Mouse (Mus musculus) cerebellum, adult 8-10 months (tissue): Measurements from ENCODE around the gene Spsb1.

Experiments
- DNase-seq: peaks from one replicate; pipeline ENCODE4 v3.0.0; 2022

Spsb1 gene

GRCm38 (mm10) chr4:149949691-149950090 lies 5.2 kb downstream of the Spsb1 start:
- no peak for DNase-seq

- no peak for DNase-seq
These were observed 6.7 kb downstream of the Spsb1 start for GRCm38 (mm10) chr4:149948119-149948518.

GRCm38 (mm10) chr4:149947396-149947795 lies 7.4 kb downstream of the Spsb1 start:
- no peak for DNase-seq

GRCm38 (mm10) chr4:149945194-149945593 lies 9.6 kb downstream of the Spsb1 start:
- no peak for DNase-seq

GRCm38 (mm10) chr4:149944214-149944613 lies 10.6 kb downstream of the Spsb1 start:
- DNase-seq: no peak

- DNase-seq: peak; percentile 30
These were observed 11.8 kb downstream of the Spsb1 start for GRCm38 (mm10) chr4:149942831-149943741.

GRCm38 (mm10) chr4:149941067-149941755 lies 13.6 kb downstream of the Spsb1 start:
- DNase-seq: no peak

GRCm38 (mm10) chr4:149938701-149939100 lies 16.1 kb downstream of the Spsb1 start:
- DNase-seq: no peak

GRCm38 (mm10) chr4:149936921-149937320 lies 17.9 kb downstream of the Spsb1 start:
- DNase-seq: no peak

GRCm38 (mm10) chr4:149935470-149935869 lies 19.4 kb downstream of the Spsb1 start:
- DNase-seq: no peak

- DNase-seq: no peak
These were observed 21.2 kb downstream of the Spsb1 start for GRCm38 (mm10) chr4:149933519-149934245.

GRCm38 (mm10) chr4:149933025-149933424 lies 21.8 kb downstream of the Spsb1 start:
- DNase-seq: no peak

GRCm38 (mm10) chr4:149932108-149932815 lies 22.6 kb downstream of the Spsb1 start:
- no peak for DNase-seq

GRCm38 (mm10) chr4:149930755-149931154 lies 24.1 kb downstream of the Spsb1 start:
- no peak for DNase-seq

GRCm38 (mm10) chr4:149923014-149923413 lies 31.8 kb downstream of the Spsb1 start:
- no peak for DNase-seq

- no peak for DNase-seq
These were observed 32.6 kb downstream of the Spsb1 start for GRCm38 (mm10) chr4:149922121-149922718.

- DNase-seq: no peak
These were observed 34.0 kb downstream of the Spsb1 start for GRCm38 (mm10) chr4:149920886-149921285.

- DNase-seq: no peak
These were observed 36.3 kb downstream of the Spsb1 start for GRCm38 (mm10) chr4:149918455-149919070.

- no peak for DNase-seq
These were observed 38.0 kb downstream of the Spsb1 start for GRCm38 (mm10) chr4:149916831-149917230.

GRCm38 (mm10) chr4:149913709-149914370 lies 41.0 kb downstream of the Spsb1 start:
- DNase-seq: no peak

- DNase-seq: no peak
These were observed 42.4 kb downstream of the Spsb1 start for GRCm38 (mm10) chr4:149912451-149912850.
